Mouse (Mus musculus): Measurements from ENCODE around the gene Scly. TPM values are rescaled to one million over a fixed set of nuclear protein-coding genes. Genes with fewer than 3 reads are reported as not detected.

Scly gene
- total RNA-seq (2023) = 10 to 100 TPM; 22.6 to 23.5 TPM

GRCm38 (mm10) chr1:91297799-91298744 is at the start of gene Scly:
Gene Scly (plus strand): TSS chr1:91298338.

GRCm38 (mm10) chr1:91249564-91250414 is 48.3 kb upstream of the Scly start, which contains the start of gene Ube2f:
Gene Ube2f (plus strand): TSS chr1:91250304.

GRCm38 (mm10) chr1:91321760-91322438 is 23.8 kb downstream of the Scly start, which contains the start of gene Espnl:
Gene Espnl (plus strand): TSS chr1:91322075.

GRCm38 (mm10) chr1:91350841-91351240 is 52.7 kb downstream of the Scly start, which contains the start of gene Klhl30:
Gene Klhl30 (plus strand): TSS chr1:91351016.

GRCm38 (mm10) chr1:91366215-91367108 is 68.3 kb downstream of the Scly start, which contains the start of gene Erfe:
Gene Erfe (plus strand): TSS chr1:91366430.

Other genes with a start within 250 kb of the Scly start
- 1 to 10 TPM in 1 of 2 experiments, under 1 TPM in 1; 0.94 to 2.8 TPM for gene Rbm44, start 153.2 kb upstream of the Scly start, total RNA-seq (2023)
- gene Ramp1, start 118.5 kb upstream of the Scly start, total RNA-seq (2023) = 10 to 100 TPM; 27.6 to 31.8 TPM
- 10 to 100 TPM; 48.1 to 49.7 TPM for gene Ube2f, start 48.0 kb upstream of the Scly start, total RNA-seq (2023)
- gene Espnl, start 23.7 kb downstream of the Scly start, total RNA-seq (2023) = not detected
- gene Klhl30, start 52.7 kb downstream of the Scly start, total RNA-seq (2023) = under 1 TPM in 1 of 2 experiments, not detected in 1; 0.22 TPM
- under 1 TPM; 0.79 to 0.84 TPM for gene Erfe, start 68.1 kb downstream of the Scly start, total RNA-seq (2023)
- gene Ilkap, start 100.5 kb downstream of the Scly start, total RNA-seq (2023) = 10 to 100 TPM; 57.2 to 57.3 TPM
- 10 to 100 TPM; 23.7 to 24.1 TPM for gene Hes6, start 115.7 kb downstream of the Scly start, total RNA-seq (2023)
- 10 to 100 TPM; 33.4 to 40.8 TPM for gene Per2, start 161.0 kb downstream of the Scly start, total RNA-seq (2023)
- gene Traf3ip1, start 196.3 kb downstream of the Scly start, total RNA-seq (2023) = 1 to 10 TPM; 1.8 to 2.1 TPM
- gene Asb1, start 242.2 kb downstream of the Scly start, total RNA-seq (2023) = 10 to 100 TPM; 11.0 to 12.6 TPM